In genomic region chr4:140076852-140077563, GRCm38 (mm10) we compare ENCODE assay signal across 9 mouse cellular contexts.
DNase-seq lines count a peak whose midpoint lies in the region; ATAC-seq lines count a peak whose summit lies in the region.
"Had no signal": no experiment of that assay in that cellular context is flagged by ENCODE, and none has a peak within 500 bp of the region (broad histone marks: within the 10 kb centered on the region; RNA-seq: fewer than 3 reads in every experiment).

No protein-coding gene starts in this region.

- peak; percentile 60; the same call in 1 of the 2 replicates for ATAC-seq in embryonic facial prominence, embryonic 14.5 days (ENCODE audit: low read depth)
- ATAC-seq: Patski had no signal

- H3K4me1 ChIP-seq in embryonic facial prominence, embryonic 14.5 days (ENCODE audit: control insufficient read depth, insufficient read depth, low read length) = 0 out of 2 replicates have a peak, but pooled peaks cover 7% of the 10 kb centered on the region
- H3K4me1 ChIP-seq in embryonic facial prominence, embryonic 10.5 days = peaks cover 22% of the 10 kb centered on the region

- DNase-seq in embryonic facial prominence, embryonic 14.5 days (ENCODE audit: low spot score) = peak; percentile 65
- no peak for DNase-seq in embryonic facial prominence, embryonic 10.5 days (ENCODE audit: low spot score)
- peak; percentile 59 for DNase-seq in retina, postnatal 1 day
- no peak for DNase-seq in retina, embryonic 14.5 days (ENCODE audit: low spot score)
- DNase-seq in lung, postnatal 10 days = peak; percentile 63
- DNase-seq in thymus, postnatal 14 days = no peak
- DNase-seq in heart, postnatal 25 days (ENCODE audit: low spot score) = no peak
- DNase-seq in gastrocnemius, adult 18-20 months (ENCODE audit: low spot score) = no peak

- intact Hi-C loops in heart, postnatal 25 days (cut with DNase I) = no loop called here

- no peaks in the 10 kb centered on the region for H3K27me3 ChIP-seq in embryonic facial prominence, embryonic 14.5 days (replicated peaks; ENCODE audit: control insufficient read depth, insufficient read depth, low read length)
- H3K27me3 ChIP-seq in embryonic facial prominence, embryonic 10.5 days (replicated peaks; ENCODE audit: low read depth, poor library complexity, severe bottlenecking) = peaks cover 10% of the 10 kb centered on the region

- no peak overlapping the region for H3K4me2 ChIP-seq in embryonic facial prominence, embryonic 14.5 days (ENCODE audit: low read depth, low read length)

- no peak overlapping the region for H3K9ac ChIP-seq in embryonic facial prominence, embryonic 14.5 days (ENCODE audit: low read depth, low read length)

- no peaks in the 10 kb centered on the region for H3K9me3 ChIP-seq in embryonic facial prominence, embryonic 14.5 days (ENCODE audit: control insufficient read depth, low read length)
- no peaks in the 10 kb centered on the region for H3K9me3 ChIP-seq in embryonic facial prominence, embryonic 10.5 days

- no peak overlapping the region for H3K4me3 ChIP-seq in embryonic facial prominence, embryonic 14.5 days (ENCODE audit: low read depth, low read length)
- no peak overlapping the region for H3K4me3 ChIP-seq in embryonic facial prominence, embryonic 10.5 days

- H3K27ac ChIP-seq in embryonic facial prominence, embryonic 14.5 days (replicated peaks; ENCODE audit: low read depth, low read length) = no peak overlapping the region
- no peak overlapping the region for H3K27ac ChIP-seq in embryonic facial prominence, embryonic 10.5 days (replicated peaks)

- H3K36me3 ChIP-seq in embryonic facial prominence, embryonic 14.5 days (ENCODE audit: control insufficient read depth, insufficient read depth, low read length) = no peaks in the 10 kb centered on the region
- H3K36me3 ChIP-seq in embryonic facial prominence, embryonic 10.5 days (replicated peaks) = no peaks in the 10 kb centered on the region

- WGBS in embryonic facial prominence, embryonic 14.5 days = 59% methylated on average over 12 of the region's 12 CpGs
- whole genome bisulfite sequencing in embryonic facial prominence, embryonic 10.5 days = 77% methylated on average over 12 of the region's 12 CpGs

Comparison
In these comparisons a context has a peak if more than half of its experiments do, and no peak if none do; other contexts are left out.
1. DNase-seq: peak in embryonic facial prominence, embryonic 14.5 days (single experiment), retina, postnatal 1 day (single experiment) and lung, postnatal 10 days (single experiment); none in embryonic facial prominence, embryonic 10.5 days (single experiment), retina, embryonic 14.5 days (single experiment), thymus, postnatal 14 days (single experiment), heart, postnatal 25 days (single experiment) and gastrocnemius, adult 18-20 months (single experiment).